Mouse (Mus musculus) forebrain, embryonic 16.5 days (tissue): ENCODE data around the gene Kif5c. TPM values are rescaled to one million over a fixed set of nuclear protein-coding genes. Genes with fewer than 3 reads are reported as not detected.
A peak's percentile ranks its signal among the peaks of the same experiment; 100 is the strongest.

Experiments used
- ATAC-seq: fragments of 200-750 bp; cut with Nextera tagmentation; 2 replicates; pipeline ENCODE4 v1.8.0; 2017; ENCODE audit warnings: mild to moderate bottlenecking, moderate library complexity
- H3K27ac ChIP-seq: fragments of 300-500 bp; sonication (generic); 2 replicates; pipeline ENCODE4 v1.5.1; 2014; ENCODE audit warnings: low read length, control low read depth
- H3K27me3 ChIP-seq: fragments of 300-500 bp; sonication (generic); replicated peaks from 2 replicates; pipeline ENCODE4 v1.6.1; 2014; ENCODE audit warnings: low read length; ENCODE audit not compliant: control insufficient read depth, insufficient read depth
- H3K36me3 ChIP-seq: fragments of 300-500 bp; sonication (generic); 2 replicates; pipeline ENCODE4 v1.6.1; 2014; ENCODE audit not compliant: control insufficient read depth, insufficient read depth
- H3K4me1 ChIP-seq: fragments of 300-500 bp; sonication (generic); replicated peaks from 2 replicates; pipeline ENCODE4 v1.6.1; 2014; ENCODE audit warnings: low read length; ENCODE audit not compliant: control insufficient read depth, insufficient read depth
- H3K4me2 ChIP-seq: fragments of 300-500 bp; sonication (generic); 2 replicates; pipeline ENCODE4 v1.6.1; 2014; ENCODE audit warnings: mild to moderate bottlenecking, low read length, control low read depth
- H3K4me3 ChIP-seq: fragments of 300-500 bp; sonication (generic); replicated peaks from 2 replicates; pipeline ENCODE4 v1.5.1; 2014; ENCODE audit warnings: mild to moderate bottlenecking, low read length, control low read depth
- H3K9ac ChIP-seq: fragments of 300-500 bp; sonication (generic); replicated peaks from 2 replicates; pipeline ENCODE4 v1.6.1; 2014; ENCODE audit warnings: low read depth, low read length, control low read depth
- H3K9me3 ChIP-seq: fragments of 300-500 bp; sonication (generic); 2 replicates; pipeline ENCODE4 v1.6.1; 2016; ENCODE audit warnings: low read length; ENCODE audit not compliant: control insufficient read depth
- WGBS: fragments of 180-500 bp; shearing (Covaris S2); extraction: QIAGEN DNeasy Blood & Tissue Kit; methylation state at CpG from one replicate; pipeline ENCODE4 v1.1.7; 2014; 5-methylcytosine and 5-hydroxymethylcytosine counted together
- polyA plus RNA-seq: library from polyadenylated mRNA; unstranded; fragments of >200 nt; fragmentation: Nextera tagmentation; extraction: Ambion mirVana; gene quantifications from 2 replicates; pipeline ENCODE4 v1.2.1, GENCODE M21; 2015

Gene Kif5c
- polyA plus RNA-seq, 1 experiment from 2014 or later = 180 TPM

GRCm38 (mm10) chr2:49741895-49742734 is 123.0 kb downstream of the Kif5c start:
- H3K4me1 ChIP-seq = peaks cover 44% of the 10 kb centered on the region
- H3K4me2 ChIP-seq = no peak overlapping the region
- WGBS = 40% methylated on average over 16 of the region's 16 CpGs
- no peak overlapping the region for H3K9ac ChIP-seq
- H3K27ac ChIP-seq = peak overlapping the region; percentile 84
- H3K4me3 ChIP-seq = no peak overlapping the region
- H3K9me3 ChIP-seq = no peaks in the 10 kb centered on the region
- no peaks in the 10 kb centered on the region for H3K27me3 ChIP-seq
- ATAC-seq = peak; percentile 63
- peaks cover 18% of the 10 kb centered on the region for H3K36me3 ChIP-seq

DNA sequence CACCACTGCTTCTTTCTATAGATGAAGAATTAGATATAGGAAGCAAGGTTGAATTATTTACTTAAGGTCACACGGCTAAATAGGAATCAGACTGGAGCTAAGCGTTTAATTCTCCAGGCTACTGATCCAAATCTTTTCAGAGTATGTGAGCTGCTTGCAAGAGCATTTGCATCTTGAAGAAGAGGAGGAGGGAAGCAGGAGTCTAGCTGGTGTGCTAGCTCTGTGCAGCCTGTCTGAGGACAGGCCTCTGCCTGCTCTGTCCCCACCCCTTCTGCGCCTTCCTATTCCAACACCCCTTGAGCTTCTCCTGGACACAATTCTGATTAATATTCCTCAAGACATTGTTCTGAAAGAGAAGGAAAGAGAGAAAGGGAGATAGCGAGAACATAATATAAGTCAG is 123.8 kb downstream of the Kif5c start:
- 76% methylated on average over 4 of the region's 4 CpGs for WGBS
- no peak overlapping the region for H3K4me2 ChIP-seq
- peaks cover 19% of the 10 kb centered on the region for H3K36me3 ChIP-seq
- no peak overlapping the region for H3K4me3 ChIP-seq
- no peaks in the 10 kb centered on the region for H3K9me3 ChIP-seq
- peaks cover 44% of the 10 kb centered on the region for H3K4me1 ChIP-seq
- H3K27me3 ChIP-seq = no peaks in the 10 kb centered on the region
- peak overlapping the region; percentile 84 for H3K27ac ChIP-seq
- H3K9ac ChIP-seq = no peak overlapping the region
- ATAC-seq = no peak

- H3K27me3 ChIP-seq = no peaks in the 10 kb centered on the region
- H3K9me3 ChIP-seq = no peaks in the 10 kb centered on the region
- peaks cover 19% of the 10 kb centered on the region for H3K36me3 ChIP-seq
- H3K4me3 ChIP-seq = no peak overlapping the region
- no peak overlapping the region for H3K9ac ChIP-seq
- 61% methylated on average over 6 of the region's 6 CpGs for WGBS
- ATAC-seq = no peak
- no peak overlapping the region for H3K4me2 ChIP-seq
- no peak overlapping the region for H3K27ac ChIP-seq
- H3K4me1 ChIP-seq = peaks cover 43% of the 10 kb centered on the region
Observed at GRCm38 (mm10) chr2:49743775-49744174, 124.7 kb downstream of the Kif5c start.

DNA sequence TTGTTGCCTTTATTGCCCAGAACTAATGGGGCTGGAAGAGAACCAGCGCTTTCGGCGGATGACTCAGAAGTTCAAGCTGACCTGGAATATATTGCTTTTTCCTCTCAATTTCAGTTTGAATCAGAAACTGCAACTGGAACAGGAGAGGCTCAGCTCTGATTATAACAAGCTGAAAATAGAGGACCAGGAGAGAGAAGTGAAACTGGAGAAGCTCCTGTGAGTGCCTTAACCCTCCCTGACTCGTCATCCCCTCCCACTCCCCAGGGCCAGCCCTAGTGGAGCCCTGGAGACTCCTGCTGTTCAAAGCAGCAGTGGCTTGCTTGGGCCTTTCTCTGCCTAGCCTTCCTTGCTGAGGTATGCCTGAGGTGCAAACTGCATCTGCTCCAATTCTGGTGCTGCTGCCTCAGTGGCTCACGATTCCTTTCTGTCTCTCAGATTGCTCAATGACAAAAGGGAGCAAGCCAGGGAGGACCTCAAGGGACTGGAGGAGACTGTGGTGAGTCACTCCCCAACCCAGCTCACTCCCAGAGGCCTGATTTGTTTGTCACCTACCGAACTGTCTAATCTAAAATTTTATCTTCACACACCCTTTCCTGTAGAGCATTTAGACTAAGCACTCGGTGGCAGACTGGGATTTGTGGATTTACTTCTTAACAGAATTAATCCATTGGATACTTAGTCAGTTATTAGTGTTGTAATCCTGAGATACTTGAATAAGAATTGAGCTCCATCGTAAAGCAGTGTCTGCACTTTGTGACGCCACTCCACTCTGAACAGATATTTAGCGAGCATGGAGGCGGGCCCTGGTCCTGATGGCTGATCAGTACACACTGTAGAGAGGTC is 125.4 kb downstream of the Kif5c start:
- 60% methylated on average over 11 of the region's 11 CpGs for WGBS
- no peaks in the 10 kb centered on the region for H3K9me3 ChIP-seq
- H3K36me3 ChIP-seq = peaks cover 15% of the 10 kb centered on the region
- ATAC-seq = 0 out of 2 replicates have a peak, but pooled peaks have one; percentile 7
- H3K9ac ChIP-seq = no peak overlapping the region
- H3K4me2 ChIP-seq = no peak overlapping the region
- H3K27ac ChIP-seq = peak overlapping the region; percentile 49
- no peaks in the 10 kb centered on the region for H3K27me3 ChIP-seq
- H3K4me3 ChIP-seq = no peak overlapping the region
- H3K4me1 ChIP-seq = peaks cover 41% of the 10 kb centered on the region

DNA sequence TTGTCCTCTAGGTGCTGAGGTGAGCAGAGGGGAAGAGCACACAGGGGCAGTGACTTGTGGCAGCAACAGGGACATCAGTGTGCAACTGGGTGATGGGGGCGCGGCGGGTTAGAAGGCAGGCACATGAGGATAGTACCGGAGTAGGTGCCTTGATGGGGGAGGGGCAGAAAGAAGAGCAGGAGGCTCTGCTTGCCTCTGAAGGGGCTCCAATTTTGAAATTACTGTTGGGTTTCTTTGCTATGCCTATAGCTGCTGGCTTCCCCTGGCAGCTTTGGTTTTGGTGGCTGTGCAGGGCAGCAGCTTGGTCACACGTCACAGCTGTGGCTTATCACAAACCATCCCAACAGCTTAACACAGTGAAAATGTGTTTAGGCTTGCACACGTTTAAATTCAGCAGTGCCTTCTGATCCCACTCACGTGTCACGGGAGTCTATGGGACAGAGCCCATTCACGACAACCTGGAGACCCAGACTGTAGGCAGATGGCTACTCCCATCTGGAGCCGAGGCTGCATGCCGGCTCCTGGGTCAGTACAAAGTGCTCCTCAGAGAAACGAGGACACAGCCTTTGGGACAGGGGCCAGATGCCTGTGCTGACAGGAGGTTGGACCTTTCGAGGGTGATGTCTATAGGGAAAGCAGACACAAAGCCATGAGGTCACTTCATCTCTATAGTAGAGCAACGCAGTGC is 126.1 kb downstream of the Kif5c start:
- Histone ChIP-seq H3K27ac (peak overlapping the region; percentile 13), H3K4me3 (no peak overlapping the region), H3K4me1 (peaks cover 41% of the 10 kb centered on the region), H3K36me3 (peaks cover 19% of the 10 kb centered on the region), H3K27me3 (no peaks in the 10 kb centered on the region), H3K9me3 (no peaks in the 10 kb centered on the region), H3K4me2 (no peak overlapping the region), H3K9ac (no peak overlapping the region)
- ATAC-seq = peak; percentile 7; the same call in 1 of the 2 replicates
- WGBS = 62% methylated on average over 14 of the region's 14 CpGs

DNA sequence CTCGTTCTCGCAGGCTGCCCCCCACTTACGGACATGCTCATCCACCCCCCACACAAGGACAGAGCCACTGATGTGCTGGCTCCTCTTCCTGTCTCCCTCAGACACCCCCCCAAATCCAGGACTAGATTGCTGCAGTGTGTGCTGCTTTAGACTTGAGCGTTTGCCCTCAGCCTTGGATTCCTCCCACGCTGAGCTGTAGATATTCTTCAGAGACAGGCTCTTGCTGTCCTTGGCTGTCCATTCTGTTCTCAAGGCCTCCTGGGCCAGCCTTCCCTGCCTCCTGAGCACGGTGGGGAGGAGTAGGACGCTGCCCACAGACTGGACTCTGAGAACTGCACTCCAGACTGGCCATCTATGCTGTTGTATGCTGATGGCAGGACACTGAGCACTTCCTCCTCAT is 127.8 kb downstream of the Kif5c start:
- Histone ChIP-seq H3K36me3 (peaks cover 19% of the 10 kb centered on the region), H3K27me3 (no peaks in the 10 kb centered on the region), H3K4me2 (no peak overlapping the region), H3K9me3 (no peaks in the 10 kb centered on the region), H3K4me3 (no peak overlapping the region), H3K4me1 (peaks cover 35% of the 10 kb centered on the region), H3K9ac (no peak overlapping the region), H3K27ac (no peak overlapping the region)
- 90% methylated on average over 7 of the region's 7 CpGs for WGBS
- ATAC-seq = no peak

DNA sequence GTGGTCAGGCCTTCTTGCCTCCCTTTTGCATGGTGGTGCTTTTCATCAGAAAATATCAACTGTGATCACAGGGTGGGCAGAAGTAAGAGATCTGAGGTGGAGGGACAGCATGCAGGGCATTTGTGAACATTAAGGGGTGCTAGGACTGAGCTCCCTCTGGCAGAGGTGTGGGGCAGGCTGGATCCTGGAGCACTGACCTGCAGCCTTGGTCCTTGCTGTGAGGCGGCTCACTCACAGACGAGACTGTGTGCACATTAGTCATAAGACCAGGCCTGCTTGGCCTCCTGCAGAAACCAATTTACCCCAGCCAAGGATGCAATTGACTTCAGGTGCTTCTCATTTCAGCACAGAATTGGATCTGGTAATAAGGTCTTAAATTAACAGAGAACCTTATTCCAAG is 128.6 kb downstream of the Kif5c start:
- 90% methylated on average over 2 of the region's 2 CpGs for WGBS
- H3K27me3 ChIP-seq = no peaks in the 10 kb centered on the region
- ATAC-seq = no peak
- no peak overlapping the region for H3K27ac ChIP-seq
- no peak overlapping the region for H3K4me2 ChIP-seq
- H3K36me3 ChIP-seq = peaks cover 19% of the 10 kb centered on the region
- H3K4me1 ChIP-seq = peaks cover 28% of the 10 kb centered on the region
- no peak overlapping the region for H3K4me3 ChIP-seq
- H3K9ac ChIP-seq = no peak overlapping the region
- H3K9me3 ChIP-seq = no peaks in the 10 kb centered on the region

DNA sequence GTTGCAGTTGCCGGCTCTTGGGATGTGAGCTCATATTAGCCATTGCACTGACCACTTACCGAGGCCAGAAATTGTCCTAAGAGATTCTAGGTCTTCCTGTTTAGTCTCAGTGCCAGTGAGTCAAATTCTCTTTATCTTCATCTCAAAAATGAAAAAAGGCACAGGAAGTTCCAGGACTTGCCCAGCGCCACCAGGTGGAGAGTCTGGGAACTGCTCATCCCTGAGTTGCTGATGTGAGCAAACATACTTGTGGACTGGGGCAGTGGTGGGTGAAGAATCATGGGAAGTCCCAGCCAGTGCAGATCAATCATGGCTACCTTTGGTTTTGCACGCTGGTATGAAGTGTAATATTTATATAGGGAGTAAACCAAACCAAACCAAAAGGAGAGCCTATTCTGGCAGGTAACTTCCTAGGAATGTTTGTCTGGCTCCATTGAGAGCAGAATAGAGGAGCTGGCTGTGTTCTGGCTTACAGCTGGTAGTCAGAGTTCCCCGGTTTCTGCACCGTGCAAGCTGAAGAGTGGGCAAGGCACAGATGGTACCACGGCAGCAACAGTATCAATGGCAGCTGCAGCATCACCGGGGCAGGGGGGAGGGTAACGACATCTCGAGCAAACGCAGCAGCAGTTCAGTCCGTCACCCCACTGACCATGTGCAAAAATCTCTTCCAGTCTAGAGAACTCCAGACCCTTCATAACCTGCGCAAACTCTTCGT is 129.7 kb downstream of the Kif5c start:
- no peak overlapping the region for H3K9ac ChIP-seq
- WGBS = 75% methylated on average over 14 of the region's 14 CpGs
- peaks cover 17% of the 10 kb centered on the region for H3K4me1 ChIP-seq
- H3K36me3 ChIP-seq = peaks cover 27% of the 10 kb centered on the region
- H3K27me3 ChIP-seq = no peaks in the 10 kb centered on the region
- no peaks in the 10 kb centered on the region for H3K9me3 ChIP-seq
- no peak overlapping the region for H3K4me2 ChIP-seq
- no peak for ATAC-seq
- no peak overlapping the region for H3K27ac ChIP-seq
- H3K4me3 ChIP-seq = no peak overlapping the region
